Mouse (Mus musculus) right cerebral cortex, adult 2 months (tissue): ENCODE measurements around the gene Cblb.

Experiments
- DNase-seq, 2 experiments: peaks; one replicate each; pipeline ENCODE4 v3.0.0; 2021 to 2022; ENCODE audit warnings: low spot score in 2 of 2

The Cblb gene

DNA sequence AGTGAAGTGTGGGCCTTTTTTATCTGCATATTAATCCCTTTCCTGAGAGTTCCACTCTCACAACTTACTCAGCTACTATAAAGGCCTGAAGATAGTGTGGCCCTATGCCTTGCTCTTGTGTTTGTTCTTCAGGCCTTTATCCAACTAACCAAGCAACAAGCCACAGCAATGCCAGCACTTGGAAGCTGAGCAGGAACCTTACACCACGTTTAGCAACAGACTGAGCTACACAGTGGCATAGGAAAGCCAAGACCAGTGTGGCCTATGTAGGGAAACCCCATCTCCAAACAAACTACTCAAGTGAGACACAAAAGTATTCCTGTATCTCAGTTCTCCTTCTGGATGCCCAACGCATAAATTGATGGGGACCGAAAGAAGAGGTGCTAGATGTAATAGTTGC is 163.8 kb downstream of the Cblb start:
- no peak for DNase-seq

DNA sequence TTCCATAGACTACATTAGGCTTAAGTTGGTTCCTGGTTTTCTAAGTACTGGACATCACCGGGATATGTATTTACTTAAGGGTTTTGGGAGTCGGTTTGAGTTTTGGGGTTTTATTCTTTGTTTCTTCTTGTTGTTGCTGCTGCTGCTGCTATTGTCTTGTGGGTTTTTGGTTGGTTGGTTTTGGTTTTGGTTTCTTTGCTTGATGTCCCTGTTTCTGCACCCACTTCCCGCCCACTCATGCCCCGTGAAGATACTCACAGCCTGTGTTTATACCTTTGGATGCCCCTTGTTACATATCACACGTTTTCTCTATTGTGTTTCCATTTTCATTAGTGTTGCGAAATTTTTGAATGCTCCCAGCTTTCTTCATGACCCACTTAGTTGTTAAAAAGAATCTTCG is 169.1 kb downstream of the Cblb start:
- DNase-seq, result no peak

DNA sequence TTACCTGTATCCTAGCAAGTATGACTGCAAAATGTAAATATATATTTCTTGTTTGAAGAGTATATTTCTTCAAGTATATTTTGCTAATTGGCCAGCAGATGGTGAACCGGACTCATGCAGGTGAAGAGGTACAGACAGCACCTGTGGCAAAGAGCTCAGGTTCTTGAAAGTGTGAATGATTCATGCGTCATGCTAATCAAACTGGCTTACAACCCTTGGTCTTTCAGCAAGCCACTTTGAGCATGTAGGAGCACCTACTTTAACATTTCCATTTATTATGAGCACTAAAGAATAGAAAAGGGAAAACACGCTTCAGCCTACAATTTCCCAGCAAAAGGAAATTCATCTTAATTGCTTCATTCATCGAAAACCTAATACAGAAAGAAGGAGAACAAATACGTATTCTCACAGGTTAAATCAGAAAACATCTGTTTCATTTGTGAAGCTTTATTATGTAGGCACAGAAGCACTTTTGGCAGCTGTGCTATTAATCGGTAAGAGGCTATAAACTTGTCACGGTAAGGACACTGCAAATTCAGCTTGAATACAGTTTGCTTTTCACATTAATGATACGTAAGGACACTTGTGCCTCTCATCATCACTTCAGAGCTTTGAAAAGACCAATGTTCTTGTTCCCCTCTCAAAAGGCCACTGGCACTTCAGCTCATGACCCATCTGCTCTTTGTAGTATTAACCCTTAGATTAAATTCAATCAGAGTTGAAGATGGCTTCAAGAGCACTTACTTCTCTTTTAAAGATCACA is 180.0 kb downstream of the Cblb start:
- DNase-seq, result no peak

DNA sequence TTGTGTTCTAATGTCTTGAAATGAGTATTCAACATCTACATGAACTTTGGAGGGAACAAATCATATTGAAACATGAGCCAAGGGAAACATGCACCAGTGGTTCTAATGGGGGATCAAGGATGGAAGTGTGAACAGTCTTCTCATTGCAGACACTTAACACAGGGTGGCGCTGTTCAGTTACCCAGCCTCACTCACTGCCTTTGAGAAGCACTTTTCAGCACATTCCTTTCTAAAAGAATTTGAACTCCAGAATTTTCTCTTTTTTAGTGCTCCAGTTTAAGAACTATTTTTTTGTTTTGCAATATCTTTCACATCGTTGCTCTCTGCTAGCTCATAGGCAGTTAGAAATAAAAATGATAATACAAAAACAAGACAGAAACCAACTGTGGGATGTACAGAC is 188.0 kb downstream of the Cblb start:
- DNase-seq, result peak; percentile 52 to 64

DNA sequence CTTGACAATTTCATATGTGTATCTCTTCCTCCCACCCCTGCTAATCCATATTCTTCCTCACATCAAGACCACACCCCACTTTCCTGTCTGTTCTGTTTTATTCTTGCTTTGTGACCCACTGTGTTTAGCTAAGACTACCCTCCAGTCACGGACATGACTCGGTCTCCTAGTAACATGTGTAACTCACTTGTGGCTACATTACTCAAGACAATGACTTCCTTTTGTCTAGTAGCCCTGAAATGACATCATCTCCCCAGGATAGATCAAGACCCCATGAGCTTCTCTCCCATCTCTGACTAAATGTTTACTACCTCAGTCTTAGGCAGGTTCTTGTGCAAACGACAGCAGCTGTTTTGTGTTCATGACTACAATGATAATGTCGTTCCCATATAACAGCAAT is 191.9 kb downstream of the Cblb start:
- DNase-seq, result no peak

DNA sequence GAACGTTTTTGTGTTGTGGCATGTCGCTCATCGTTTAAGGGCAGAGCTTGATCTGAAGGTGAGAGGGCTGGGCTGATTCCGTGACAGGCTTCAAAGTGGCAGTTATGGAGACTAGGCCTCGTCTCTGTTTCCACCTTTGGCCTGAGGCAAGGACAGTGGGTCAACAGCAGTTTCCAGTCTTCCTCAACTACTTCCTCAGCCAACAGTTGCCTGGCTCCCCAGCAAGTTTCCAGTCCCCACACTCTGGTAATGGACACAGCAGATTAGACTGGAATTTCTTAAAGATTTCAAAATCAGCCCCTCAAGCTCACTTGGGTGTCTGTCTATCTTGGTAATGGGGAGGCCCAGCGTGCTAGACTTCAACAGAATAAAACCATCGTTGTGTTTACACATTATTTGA is 198.4 kb downstream of the Cblb start:
- no peak for DNase-seq

DNA sequence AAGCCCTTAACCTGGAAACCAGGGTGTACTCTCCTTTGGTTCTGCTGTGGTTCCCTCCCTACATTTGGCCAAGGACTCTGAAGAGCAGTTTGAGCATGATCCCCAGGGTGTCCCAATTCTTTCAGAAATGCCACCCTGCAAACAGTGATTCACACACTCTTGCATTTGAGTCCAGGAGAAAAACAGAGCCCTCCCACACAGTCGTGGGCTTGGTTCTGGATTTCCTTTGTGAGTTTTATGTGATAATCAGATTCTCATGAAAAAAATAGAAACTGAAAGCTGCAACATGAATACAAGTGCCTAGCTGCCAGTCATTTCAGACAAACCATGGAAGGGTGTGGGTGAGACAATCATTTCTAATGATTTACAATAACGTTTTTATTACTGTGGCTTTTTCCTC is 198.9 kb downstream of the Cblb start:
- DNase-seq, result peak; percentile 51 to 57

DNA sequence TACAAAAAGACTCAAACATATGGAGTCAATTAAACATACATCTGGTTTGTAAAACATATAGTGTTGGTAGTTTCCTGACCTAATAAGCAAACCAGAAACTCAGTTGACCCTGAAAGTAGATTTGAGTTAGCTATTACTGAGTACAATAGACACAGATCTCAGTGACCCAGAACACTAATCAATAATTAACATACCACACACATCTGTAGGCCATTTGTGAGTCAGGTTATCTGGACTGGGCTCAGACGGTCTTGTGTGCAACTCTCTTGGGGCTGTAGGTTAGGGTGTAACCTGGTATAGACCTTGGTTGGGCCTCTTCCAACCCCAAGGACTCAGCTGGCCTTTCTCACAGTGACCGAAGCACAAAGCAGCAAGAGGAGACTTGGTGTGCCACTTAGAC is 211.1 kb downstream of the Cblb start:
- DNase-seq, result no peak

DNA sequence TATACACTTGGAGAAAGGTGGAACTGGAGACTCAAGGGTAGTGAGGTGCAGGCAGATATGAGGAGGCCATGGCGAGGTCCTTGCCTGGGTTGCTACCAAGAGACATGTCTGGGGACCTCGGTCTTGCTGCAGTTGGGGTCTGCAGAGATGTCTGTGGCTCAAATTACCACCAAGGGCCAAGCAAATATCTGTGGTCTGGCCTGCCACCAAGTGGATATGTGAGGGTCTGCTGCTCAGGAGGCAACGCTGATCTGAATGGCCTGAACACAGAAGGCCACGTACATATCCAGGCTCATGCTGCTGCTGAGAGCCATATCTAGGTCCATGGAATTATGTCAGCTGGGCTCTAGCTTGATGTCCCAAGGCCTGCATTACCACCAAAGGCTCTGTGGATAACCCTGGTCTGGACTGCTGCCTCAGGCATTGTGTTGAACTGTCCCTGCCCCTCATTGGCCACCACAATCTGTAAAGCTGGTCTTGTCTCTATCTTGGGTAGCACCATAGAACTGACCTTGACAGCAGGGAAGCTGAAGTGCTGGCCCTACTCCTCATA is 212.5 kb downstream of the Cblb start:
- no peak for DNase-seq

DNA sequence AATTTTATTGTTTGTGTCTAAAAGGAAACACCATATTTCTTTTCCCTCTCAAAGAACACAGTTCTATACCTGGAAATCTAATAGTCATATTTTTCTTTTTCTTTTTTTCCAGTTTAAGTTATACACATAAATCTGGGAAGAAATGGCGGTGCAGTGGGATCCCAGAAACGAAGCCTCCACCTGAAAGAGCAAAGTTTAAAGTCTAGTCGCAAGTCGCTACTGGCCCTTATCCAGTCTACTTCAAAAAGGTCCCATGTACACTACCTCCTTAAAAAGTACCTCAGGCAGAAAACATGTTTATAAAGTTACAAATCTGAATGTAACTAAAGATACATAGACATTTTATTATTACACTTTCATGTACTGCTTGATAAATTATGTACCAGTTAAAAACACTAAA is 219.2 kb downstream of the Cblb start:
- DNase-seq, result no peak

DNA sequence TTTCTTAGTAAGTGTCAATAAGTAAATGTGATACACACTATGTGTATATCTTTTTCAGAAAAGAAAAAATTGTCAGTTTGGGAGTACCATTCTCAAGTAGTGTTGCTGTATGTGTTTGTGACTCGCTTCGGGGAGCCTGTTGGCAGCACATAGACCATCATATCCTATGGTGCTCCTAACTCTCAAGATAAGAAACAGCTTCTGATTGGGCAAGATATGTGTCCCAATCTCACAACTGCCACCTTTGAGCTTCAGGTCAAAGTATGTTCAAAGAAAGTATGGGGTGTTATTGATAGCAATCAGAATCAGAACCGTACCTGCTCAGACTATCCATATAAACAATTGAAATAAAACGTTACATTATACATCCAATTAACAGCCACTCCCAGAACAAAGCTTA is 219.9 kb downstream of the Cblb start:
- DNase-seq, result no peak
